Mouse (Mus musculus) kidney, postnatal 14 days (tissue): ENCODE results near the gene Rpl5.
"Not testable (repeated sequence)": the region's sequence is repeated elsewhere in the genome, so short reads cannot be mapped to it uniquely, and the experiment has no call there.

Experiments
- DNase-seq: peaks from one replicate; pipeline ENCODE4 v3.0.0; 2022; ENCODE audit warnings: mixed read lengths

Rpl5 gene

GRCm38 (mm10) chr5:107901014-107901615 is 813 bp downstream of the Rpl5 start:
- no peak for DNase-seq

- no peak for DNase-seq
Measured at GRCm38 (mm10) chr5:107904325-107904724, 4.0 kb downstream of the Rpl5 start.

GRCm38 (mm10) chr5:107908514-107909110 is 8.3 kb downstream of the Rpl5 start:
- DNase-seq = no peak

- DNase-seq = no peak
Measured at GRCm38 (mm10) chr5:107909668-107910067, 9.4 kb downstream of the Rpl5 start.

- no peak for DNase-seq
Measured at GRCm38 (mm10) chr5:107910084-107910616, 9.8 kb downstream of the Rpl5 start.

- DNase-seq = no peak
Measured at GRCm38 (mm10) chr5:107911012-107911411, 10.7 kb downstream of the Rpl5 start.

GRCm38 (mm10) chr5:107915280-107915679 is 15.0 kb downstream of the Rpl5 start:
- DNase-seq = no peak

- peak; percentile 76 for DNase-seq
Measured at GRCm38 (mm10) chr5:107921400-107922252, 21.3 kb downstream of the Rpl5 start.

GRCm38 (mm10) chr5:107922836-107923235 is 22.5 kb downstream of the Rpl5 start:
- DNase-seq = no peak

GRCm38 (mm10) chr5:107924564-107924963 is 24.3 kb downstream of the Rpl5 start:
- peak; percentile 43 for DNase-seq

- no peak for DNase-seq
Measured at GRCm38 (mm10) chr5:107926550-107927249, 26.4 kb downstream of the Rpl5 start.

- DNase-seq = no peak
Measured at GRCm38 (mm10) chr5:107932556-107932955, 32.3 kb downstream of the Rpl5 start.

- no peak for DNase-seq
Measured at GRCm38 (mm10) chr5:107933202-107933974, 33.1 kb downstream of the Rpl5 start.

- no peak for DNase-seq
Measured at GRCm38 (mm10) chr5:107934770-107935543, 34.7 kb downstream of the Rpl5 start.

- DNase-seq = no peak
Measured at GRCm38 (mm10) chr5:107936625-107937389, 36.5 kb downstream of the Rpl5 start.

GRCm38 (mm10) chr5:107938483-107938882 is 38.2 kb downstream of the Rpl5 start:
- not testable (repeated sequence) for DNase-seq

- DNase-seq = no peak
Measured at GRCm38 (mm10) chr5:107938886-107939285, 38.6 kb downstream of the Rpl5 start.

GRCm38 (mm10) chr5:107939701-107940100 is 39.4 kb downstream of the Rpl5 start:
- peak; percentile 59 for DNase-seq

GRCm38 (mm10) chr5:107941222-107941621 is 40.9 kb downstream of the Rpl5 start:
- peak; percentile 75 for DNase-seq

- DNase-seq = no peak
Measured at GRCm38 (mm10) chr5:107942941-107943340, 42.6 kb downstream of the Rpl5 start.
